Mouse (Mus musculus): ENCODE data around the gene Plce1.
"Not testable (repeated sequence)": the region's sequence is repeated elsewhere in the genome, so short reads cannot be mapped to it uniquely, and the experiment has no call there.

Plce1 gene

GRCm38 (mm10) chr19:38632251-38632650, 151.3 kb downstream of the Plce1 start:
- DNase-seq (ENCODE audit: low read depth, low spot score) = no peak

- DNase-seq (ENCODE audit: low read depth, low spot score) = no peak
These were observed 152.4 kb downstream of the Plce1 start for GRCm38 (mm10) chr19:38633306-38633705.

- DNase-seq (ENCODE audit: low read depth, low spot score) = no peak
These were observed 158.1 kb downstream of the Plce1 start for GRCm38 (mm10) chr19:38639050-38639449.

GRCm38 (mm10) chr19:38639805-38640204, 158.9 kb downstream of the Plce1 start:
- DNase-seq (ENCODE audit: low read depth, low spot score) = no peak

DNA sequence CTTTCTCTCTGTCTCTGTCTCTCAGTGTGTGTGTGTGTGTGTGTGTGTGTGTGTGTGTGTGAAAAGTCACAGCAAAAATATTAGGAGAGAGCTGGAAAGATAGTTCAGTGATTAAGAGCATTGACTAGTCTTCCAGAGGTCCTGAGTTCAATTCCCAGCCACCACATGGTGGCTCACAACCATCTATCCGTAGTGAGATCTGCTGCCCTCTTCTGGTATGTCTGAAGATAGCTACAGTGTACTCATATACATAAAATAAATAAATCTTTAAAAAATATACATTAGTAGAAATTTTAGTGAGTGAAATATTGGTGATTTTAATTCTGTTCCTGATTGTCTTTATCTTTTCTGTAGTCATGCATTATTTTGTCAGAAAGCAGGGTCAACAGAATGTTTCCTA, 161.6 kb downstream of the Plce1 start:
- not testable (repeated sequence) for DNase-seq (ENCODE audit: low read depth, low spot score)

DNA sequence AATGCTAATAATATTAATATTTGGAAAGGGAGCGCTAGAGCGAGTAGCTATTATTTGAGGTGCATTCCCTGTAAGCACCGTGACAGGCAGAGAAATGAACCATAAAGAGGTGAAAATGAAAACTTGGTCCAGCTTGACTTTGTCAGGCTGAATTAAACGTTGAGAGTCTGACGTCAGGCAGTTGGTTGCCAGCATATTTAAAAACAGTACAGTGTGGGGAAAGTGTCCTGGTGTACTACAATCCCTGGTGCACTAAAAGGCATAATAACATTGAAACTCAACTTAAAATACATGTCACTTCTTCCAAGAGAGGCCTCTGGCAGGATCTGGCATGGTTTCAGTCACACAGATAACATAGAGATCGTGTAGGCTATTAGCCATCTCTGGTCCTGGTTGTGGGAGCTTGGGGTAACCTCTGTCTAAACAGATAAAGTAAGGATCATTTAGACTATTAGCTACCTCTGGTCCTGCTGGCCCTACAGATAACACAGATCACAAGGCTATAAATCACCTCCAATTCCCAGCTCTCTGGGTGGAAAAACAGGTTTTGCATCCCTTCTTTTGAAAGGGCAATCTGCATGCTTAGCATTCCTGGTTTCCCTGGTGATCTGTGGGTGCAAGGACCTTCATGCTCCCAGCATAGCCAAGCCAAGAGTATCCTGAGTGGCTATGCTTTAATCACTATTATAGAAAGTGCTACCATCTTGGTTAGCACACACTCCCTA, 164.1 kb downstream of the Plce1 start:
- no peak for DNase-seq (ENCODE audit: low read depth, low spot score)

DNA sequence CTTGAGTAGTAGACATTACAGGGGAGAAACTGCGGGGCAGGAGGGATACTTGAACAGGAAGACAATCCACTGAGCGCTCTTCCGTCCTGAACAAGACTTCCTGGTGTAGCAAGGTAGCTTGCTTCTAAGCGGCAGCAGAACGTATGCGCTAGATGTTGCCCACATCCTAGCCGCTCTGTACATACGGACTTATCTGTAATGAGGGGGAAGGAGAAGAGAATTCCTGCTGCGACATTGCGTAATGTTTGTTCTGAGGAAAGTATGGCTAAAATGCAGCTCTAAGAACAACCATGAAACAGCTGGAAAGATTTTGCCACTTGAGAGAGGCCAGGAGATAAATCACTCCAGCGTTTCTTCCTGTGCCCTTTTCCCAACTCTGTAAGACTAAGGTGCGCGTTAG, 177.1 kb downstream of the Plce1 start:
- DNase-seq (ENCODE audit: low read depth, low spot score) = no peak

DNA sequence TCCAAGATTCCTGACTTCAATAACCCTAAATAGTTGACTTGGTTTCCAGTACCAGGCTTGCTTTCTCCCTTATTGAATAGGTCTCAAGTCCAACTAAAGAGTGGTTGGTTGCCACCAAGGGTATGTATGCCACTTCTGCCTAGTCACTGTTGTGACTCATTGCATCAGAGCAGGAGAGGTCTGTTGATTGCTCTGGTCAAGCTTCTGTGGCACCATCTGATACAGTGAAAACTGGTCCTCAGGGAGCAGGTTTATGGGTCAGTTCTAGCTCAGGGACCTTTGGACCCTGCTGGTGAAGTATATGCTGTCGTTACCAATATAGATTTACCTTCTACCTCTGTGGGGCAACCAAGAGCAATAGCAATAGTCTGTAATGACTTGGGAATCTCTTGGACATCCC, 184.5 kb downstream of the Plce1 start:
- DNase-seq (ENCODE audit: low read depth, low spot score) = no peak

DNA sequence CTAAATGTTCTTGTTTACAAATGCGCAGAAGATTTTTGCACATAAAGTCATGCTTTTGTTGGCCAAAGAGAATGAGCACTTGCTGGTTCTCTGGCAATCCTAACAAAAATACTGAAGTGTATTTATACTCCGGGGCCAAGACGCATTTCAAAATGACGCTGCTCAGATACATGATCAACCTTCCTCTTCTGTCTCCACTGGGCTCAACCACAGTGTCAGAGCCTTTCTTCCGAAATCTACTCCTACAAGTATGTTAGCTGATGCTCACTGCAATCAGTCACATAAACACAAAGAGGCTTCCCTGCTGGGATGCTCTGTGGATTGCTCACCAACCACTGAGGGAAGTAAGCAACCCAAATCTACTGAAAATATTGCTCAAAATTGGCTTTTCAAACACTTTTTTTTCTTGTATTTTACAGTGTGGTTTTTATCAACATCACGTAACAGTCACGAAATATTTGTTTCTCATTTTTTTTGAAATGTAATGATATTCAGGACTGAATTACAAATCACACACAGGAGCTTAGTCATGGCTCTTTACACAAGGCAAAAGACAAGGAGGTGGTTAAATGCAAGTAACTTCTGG, 191.2 kb downstream of the Plce1 start:
- DNase-seq (ENCODE audit: low read depth, low spot score) = no peak

- no peak for DNase-seq (ENCODE audit: low read depth, low spot score)
These were observed 193.0 kb downstream of the Plce1 start for GRCm38 (mm10) chr19:38673936-38674335.

- DNase-seq (ENCODE audit: low read depth, low spot score) = no peak
These were observed 197.7 kb downstream of the Plce1 start for GRCm38 (mm10) chr19:38678655-38679054.

DNA sequence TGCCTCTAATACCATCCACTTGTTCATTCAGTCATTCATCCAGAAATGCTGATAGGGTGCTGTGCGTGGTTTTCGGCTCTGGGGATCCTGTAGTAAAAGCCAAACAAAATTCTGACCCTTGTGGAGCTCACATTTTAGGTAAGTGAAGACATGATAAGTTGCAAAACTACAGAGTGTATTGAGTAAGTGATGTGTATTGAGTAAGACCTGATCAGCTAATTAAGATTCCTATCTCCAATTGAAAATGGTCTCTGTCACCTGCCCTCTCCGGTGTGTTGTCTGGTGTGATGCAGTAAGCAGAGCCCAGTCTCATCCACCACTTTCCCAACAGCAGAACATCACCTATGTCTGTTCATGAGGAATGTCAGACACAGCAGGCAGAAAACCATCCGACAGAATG, 198.6 kb downstream of the Plce1 start:
- no peak for DNase-seq (ENCODE audit: low read depth, low spot score)

GRCm38 (mm10) chr19:38687326-38687725, 206.4 kb downstream of the Plce1 start:
- no peak for DNase-seq (ENCODE audit: low read depth, low spot score)

- no peak for DNase-seq (ENCODE audit: low read depth, low spot score)
These were observed 208.0 kb downstream of the Plce1 start for GRCm38 (mm10) chr19:38688741-38689507.

DNA sequence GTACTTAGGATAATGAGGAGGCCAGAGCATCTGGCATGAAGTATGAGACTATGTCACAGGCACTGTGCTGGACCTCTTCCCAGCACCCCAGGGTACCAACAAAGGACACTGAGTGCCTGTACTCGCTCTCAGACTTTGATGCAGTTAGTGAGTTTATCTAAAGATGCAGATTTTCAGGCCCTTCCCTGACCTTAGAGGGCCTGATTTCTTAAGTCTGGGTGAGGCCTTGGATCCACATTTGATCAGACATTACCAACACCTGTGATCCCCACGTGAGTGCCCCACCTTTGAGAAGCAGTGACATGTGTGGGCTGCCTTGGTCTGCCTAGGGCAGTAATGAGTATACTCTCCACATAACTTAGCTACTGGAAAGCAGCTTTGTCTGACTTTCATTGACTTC, 209.4 kb downstream of the Plce1 start:
- DNase-seq (ENCODE audit: low read depth, low spot score) = no peak

GRCm38 (mm10) chr19:38691533-38691932, 210.6 kb downstream of the Plce1 start:
- DNase-seq (ENCODE audit: low read depth, low spot score) = no peak

DNA sequence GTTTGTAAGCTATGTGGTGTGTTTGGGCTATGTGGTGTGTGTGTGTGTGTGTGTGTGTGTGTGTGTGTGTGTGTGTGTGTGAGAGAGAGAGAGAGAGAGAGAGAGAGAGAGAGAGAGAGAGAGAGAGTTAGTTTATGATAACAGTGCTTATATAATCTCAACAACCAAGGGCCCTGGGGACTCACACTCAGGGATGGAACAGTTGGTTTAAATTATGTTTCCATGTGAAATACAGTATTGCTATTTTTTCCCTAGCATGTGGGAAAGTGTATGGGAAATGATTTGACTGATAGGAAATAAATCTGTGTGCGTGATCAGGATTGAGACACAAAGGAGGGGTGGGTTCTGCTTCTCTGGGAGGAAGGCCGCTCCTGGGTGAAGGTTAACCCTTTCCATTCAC, 212.4 kb downstream of the Plce1 start:
- DNase-seq (ENCODE audit: low read depth, low spot score) = no peak

- DNase-seq (ENCODE audit: low read depth, low spot score) = no peak
These were observed 212.9 kb downstream of the Plce1 start for GRCm38 (mm10) chr19:38693769-38694168.

GRCm38 (mm10) chr19:38701776-38702175, 220.9 kb downstream of the Plce1 start:
- no peak for DNase-seq (ENCODE audit: low read depth, low spot score)

DNA sequence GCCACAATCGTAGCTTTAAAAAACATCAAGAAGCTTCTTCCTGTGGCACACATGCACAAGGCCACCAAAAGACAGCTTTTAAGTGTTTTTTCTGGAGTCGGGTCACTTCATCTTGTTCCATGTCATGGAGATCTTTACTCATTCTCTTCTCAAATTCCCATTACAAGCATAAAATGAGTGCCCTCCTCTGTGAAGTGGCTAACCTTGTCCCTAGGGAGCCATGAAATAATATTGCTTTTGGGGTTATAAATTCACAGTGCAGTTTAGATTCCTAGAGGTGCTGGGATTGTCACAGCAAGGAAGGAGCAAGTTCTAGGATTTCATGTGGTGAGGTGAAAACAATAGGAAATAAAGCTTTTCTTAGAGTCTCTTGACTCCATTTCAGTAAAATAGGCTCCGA, 223.8 kb downstream of the Plce1 start:
- no peak for DNase-seq (ENCODE audit: low read depth, low spot score)

DNA sequence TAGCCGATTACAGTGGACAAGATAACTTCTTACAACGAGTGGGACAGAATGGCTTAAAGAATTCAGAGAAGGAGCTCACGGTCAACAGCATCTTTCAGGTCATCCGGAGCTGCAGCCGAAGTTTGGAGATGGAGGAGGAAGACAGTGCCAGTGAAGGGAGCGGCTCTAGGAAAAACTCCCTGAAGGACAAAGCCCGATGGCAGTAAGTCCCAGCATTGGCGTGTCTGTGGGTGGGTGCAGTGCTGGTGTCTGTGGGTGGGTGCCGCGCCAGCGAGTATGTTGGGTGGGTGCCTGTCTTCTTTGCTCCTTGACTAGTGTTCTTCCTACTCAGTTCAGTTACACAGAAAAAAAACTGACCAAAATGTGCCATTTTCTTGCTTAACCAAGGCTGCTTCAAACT, 224.3 kb downstream of the Plce1 start:
- no peak for DNase-seq (ENCODE audit: low read depth, low spot score)

DNA sequence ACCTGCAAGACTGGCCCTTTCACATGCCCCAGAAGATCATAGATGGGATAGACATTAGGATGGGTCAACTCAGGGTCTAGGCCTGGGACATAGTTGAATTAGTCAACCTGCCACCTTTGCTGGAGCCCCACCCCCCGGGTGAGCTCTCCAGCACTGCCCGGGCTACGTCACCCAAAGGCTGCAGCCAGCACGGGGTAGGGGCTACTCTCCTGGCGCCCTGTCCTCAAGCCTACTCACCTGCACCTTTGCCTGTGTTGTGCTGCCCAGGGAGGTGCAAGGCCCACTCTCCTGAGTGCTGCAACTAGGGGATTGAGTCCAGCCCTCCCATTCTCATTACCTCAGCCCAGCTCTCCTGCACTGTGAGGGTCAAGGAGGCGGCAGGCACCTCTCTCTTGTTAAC, 225.5 kb downstream of the Plce1 start:
- DNase-seq (ENCODE audit: low read depth, low spot score) = no peak

GRCm38 (mm10) chr19:38709376-38709775, 228.5 kb downstream of the Plce1 start:
- no peak for DNase-seq (ENCODE audit: low read depth, low spot score)
